Mouse (Mus musculus) mammary gland, adult 2 months (tissue): ENCODE measurements around the gene Serpinh1. TPM values are rescaled to one million over a fixed set of nuclear protein-coding genes. Genes with fewer than 3 reads are reported as not detected.

Experiments
- polyA plus RNA-seq: library from polyadenylated mRNA; depleted of rRNA; stranded (reverse); fragments of >200 nt; gene quantifications from 2 replicates; pipeline ENCODE4 v1.2.3, GENCODE M21; 2012; ENCODE audit warnings: low replicate concordance; rRNA removed

The Serpinh1 gene
- polyA plus RNA-seq: 471 and 781 TPM in 2 replicates

GRCm38 (mm10) chr7:99352526-99353400 is at the start of gene Serpinh1:
Gene Serpinh1 (minus strand): TSS chr7:99353239.

GRCm38 (mm10) chr7:99381214-99382087 is 28.4 kb upstream of the Serpinh1 start, which contains the start of gene Gdpd5:
Gene Gdpd5 (plus strand): TSS chr7:99381414.

Other genes with a start within 250 kb of the Serpinh1 start
- gene Uvrag, start 212.1 kb downstream of the Serpinh1 start, polyA plus RNA-seq: 14.4 and 112 TPM in 2 replicates
- 1,800 and 2,089 TPM in 2 replicates for gene Dgat2, start 170.5 kb downstream of the Serpinh1 start, polyA plus RNA-seq
- 5.5 and 13.1 TPM in 2 replicates for gene Mogat2, start 114.6 kb downstream of the Serpinh1 start, polyA plus RNA-seq
- gene Map6, start 85.8 kb downstream of the Serpinh1 start, polyA plus RNA-seq: 10.1 and 11.3 TPM in 2 replicates
- gene Gdpd5, start 28.2 kb upstream of the Serpinh1 start, polyA plus RNA-seq: 17.7 and 28.7 TPM in 2 replicates
- gene Klhl35, start 112.8 kb upstream of the Serpinh1 start, polyA plus RNA-seq: 0.60 and 1.8 TPM in 2 replicates
- gene Rps3, start 130.5 kb upstream of the Serpinh1 start, polyA plus RNA-seq: 244 and 316 TPM in 2 replicates
- gene Arrb1, start 182.2 kb upstream of the Serpinh1 start, polyA plus RNA-seq: 52.1 and 56.6 TPM in 2 replicates